Mouse (Mus musculus) naive thymus-derived CD4-positive, alpha-beta T cell, adult 5 months (primary cell): ENCODE measurements around the gene Ptk6. TPM values are rescaled to one million over a fixed set of nuclear protein-coding genes. Genes with fewer than 3 reads are reported as not detected.

Source experiments
- polyA plus RNA-seq: library from polyadenylated mRNA; unstranded; fragments of 100-300 nt; shearing (Covaris generic); gene quantifications from one replicate; pipeline ENCODE4 v1.2.1, GENCODE M21; 2017

Gene Ptk6
- 0.09 TPM for polyA plus RNA-seq

DNA sequence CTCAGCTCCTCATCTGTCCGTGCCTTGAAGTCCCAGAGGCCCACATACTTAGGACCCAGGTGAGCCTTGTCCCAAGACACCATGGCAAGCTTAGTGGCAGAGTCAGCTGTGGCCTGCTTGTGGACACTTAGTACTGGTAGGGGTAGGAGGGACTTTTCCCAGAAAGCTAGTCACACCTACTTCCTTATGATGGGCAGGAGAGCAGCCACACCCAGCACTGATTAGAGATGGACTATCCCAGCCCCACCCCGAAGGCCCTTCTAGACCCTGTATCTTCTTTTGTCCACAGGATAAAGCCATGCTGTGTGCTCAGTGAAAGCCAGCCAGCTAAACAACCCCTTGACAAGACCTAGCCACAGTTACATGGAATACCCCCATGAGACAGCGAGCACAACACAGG lies at the start of gene Ptk6:
Gene Ptk6, minus strand, starts transcription at position 368 of the 400 bp plus-strand sequence.

DNA sequence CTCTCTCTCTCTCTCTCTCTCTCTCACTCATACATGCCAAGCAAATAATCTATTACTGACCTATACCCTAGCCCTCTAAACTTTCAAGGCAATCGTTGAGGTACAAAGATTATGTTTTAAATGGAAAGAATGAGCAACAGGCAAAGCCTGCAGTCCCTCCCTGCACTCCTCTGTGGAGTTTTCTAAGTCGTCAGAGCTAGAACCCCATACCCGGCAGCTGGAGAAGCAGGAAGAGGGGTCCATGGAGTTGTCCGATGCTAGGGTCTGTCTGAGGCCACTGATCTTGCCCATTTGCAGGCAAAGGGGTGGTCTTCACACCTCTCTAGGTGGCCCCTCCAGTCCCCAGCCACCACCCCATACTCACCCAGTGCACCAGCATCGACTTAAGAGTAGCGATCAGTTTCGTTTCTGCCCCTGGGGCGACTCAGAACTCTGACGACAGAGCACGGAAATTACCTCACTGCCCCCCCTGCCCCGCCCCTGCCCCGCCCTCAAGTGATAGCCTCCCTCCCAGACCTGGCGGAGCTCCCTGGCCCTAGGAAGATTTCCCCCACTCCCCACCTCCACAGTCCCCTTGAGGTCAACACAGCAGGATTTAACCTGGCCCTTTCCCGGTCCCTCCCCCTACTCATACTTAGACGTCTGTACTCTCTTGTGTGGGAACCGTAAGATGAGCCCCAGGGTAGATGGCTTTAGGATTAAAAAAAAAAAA lies 39.2 kb upstream of the Ptk6 start, which contains the start of gene Helz2:
Gene Helz2, minus strand, starts transcription at position 426 of the 712 bp plus-strand sequence.

DNA sequence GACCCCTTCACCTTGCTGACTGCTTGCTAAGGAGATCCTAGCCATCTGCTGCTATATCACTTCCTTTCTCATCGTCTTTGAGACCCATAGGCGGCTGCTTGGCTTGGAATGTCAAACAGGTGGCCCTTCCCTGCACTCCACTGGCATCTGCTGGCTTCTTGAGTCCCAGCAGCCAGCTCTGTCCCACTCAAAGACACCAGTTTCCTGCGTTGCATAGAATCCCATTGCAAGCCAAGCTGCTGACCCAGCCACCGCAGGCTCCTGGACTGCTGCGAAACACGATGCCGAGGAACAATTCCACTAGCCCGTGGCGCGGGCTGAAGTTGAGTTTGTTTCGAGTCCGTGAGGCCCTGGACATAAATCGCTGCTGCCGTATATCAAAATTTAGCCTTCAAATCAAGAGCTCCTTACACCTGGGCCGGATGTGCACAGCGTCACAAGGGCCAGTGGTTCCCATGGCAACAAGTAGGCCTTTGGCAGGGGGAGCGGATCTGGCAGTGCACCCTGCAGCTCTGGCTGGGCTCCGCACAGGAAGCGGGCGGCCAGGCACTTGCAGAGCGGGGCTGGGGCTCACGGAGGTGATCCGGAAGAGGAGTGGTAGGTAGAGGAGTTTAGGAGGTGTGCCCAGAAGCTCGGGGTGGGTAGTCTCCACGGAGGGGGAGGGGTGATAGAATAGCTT lies 17.1 kb upstream of the Ptk6 start, which contains the start of gene Fndc11:
Gene Fndc11, plus strand, starts transcription at position 476 of the 679 bp plus-strand sequence.

GRCm38 (mm10) chr2:181213021-181213445 lies 10.4 kb upstream of the Ptk6 start, which contains the start of gene Srms:
Gene Srms (minus strand): TSS chr2:181213185.

GRCm38 (mm10) chr2:181187121-181188000 lies 15.2 kb downstream of the Ptk6 start, which contains the start of gene Ppdpf:
Gene Ppdpf (plus strand): TSS chr2:181187247.

DNA sequence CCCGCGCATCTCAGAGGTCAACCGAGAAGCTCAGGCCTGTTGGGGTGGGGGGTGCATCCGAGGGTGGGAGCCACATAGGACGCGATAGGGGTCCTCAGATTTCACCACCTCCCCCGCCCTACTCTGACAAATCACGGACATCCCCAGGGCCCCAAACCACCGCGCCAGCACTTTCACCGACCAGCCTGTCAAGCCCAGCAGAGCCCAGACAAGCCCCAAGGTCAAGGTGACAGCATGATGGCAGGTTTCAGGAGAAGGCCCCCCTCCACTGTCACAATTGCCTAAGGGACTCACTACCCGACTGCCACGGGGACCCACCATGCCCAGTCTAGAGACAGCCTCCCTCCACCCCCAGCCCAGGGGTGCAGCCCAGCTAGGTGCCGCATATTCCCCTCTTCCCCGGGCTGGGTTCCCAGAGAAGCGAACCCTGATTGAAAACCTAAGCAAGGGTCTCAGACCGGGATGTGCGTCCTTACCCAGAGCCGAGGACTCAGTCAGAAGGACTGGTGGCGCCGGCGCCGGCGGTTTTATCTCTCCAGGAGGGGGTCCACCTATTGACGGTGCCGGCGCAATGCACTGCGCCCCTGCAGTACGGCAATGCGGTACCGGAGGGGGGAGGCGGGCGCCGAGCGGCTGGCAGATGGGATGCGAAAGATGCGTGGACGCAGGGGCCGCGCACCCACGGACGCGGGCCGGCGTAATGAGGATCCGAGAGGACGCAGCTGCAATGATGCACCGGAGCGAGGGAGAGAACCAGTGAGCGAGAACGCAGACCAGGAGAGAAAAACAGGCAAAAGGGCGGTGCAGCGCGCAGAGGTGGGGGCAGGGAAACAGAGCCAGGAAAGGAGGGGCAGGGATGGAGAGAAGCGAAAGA lies 46.1 kb downstream of the Ptk6 start, which contains the start of gene Eef1a2:
Gene Eef1a2, minus strand, starts transcription at position 767 of the 874 bp plus-strand sequence.

Other genes with a start within 250 kb of the Ptk6 start
- not detected for gene Nkain4, start 248.1 kb downstream of the Ptk6 start, polyA plus RNA-seq
- 68.9 TPM for gene Arfgap1, start 235.6 kb downstream of the Ptk6 start, polyA plus RNA-seq
- gene Col20a1, start 216.3 kb downstream of the Ptk6 start, polyA plus RNA-seq, result 1.5 TPM
- not detected for gene Chrna4, start 159.2 kb downstream of the Ptk6 start, polyA plus RNA-seq
- gene Kcnq2, start 67.5 kb downstream of the Ptk6 start, polyA plus RNA-seq, result not detected
- gene Eef1a2, start 45.8 kb downstream of the Ptk6 start, polyA plus RNA-seq, result not detected
- gene Ppdpf, start 15.5 kb downstream of the Ptk6 start, polyA plus RNA-seq, result 154 TPM
- gene Srms, start 10.4 kb upstream of the Ptk6 start, polyA plus RNA-seq, result 0.49 TPM
- not detected for gene Fndc11, start 17.2 kb upstream of the Ptk6 start, polyA plus RNA-seq
- gene Helz2, start 39.2 kb upstream of the Ptk6 start, polyA plus RNA-seq, result 18.9 TPM
- gene Gmeb2, start 85.2 kb upstream of the Ptk6 start, polyA plus RNA-seq, result 35.9 TPM
- gene Stmn3, start 111.7 kb upstream of the Ptk6 start, polyA plus RNA-seq, result not detected
- 89.7 TPM for gene Rtel1, start 117.0 kb upstream of the Ptk6 start, polyA plus RNA-seq
- 109 TPM for gene Zgpat, start 162.1 kb upstream of the Ptk6 start, polyA plus RNA-seq
- 133 TPM for gene Arfrp1, start 162.6 kb upstream of the Ptk6 start, polyA plus RNA-seq
- 242 TPM for gene Lime1, start 177.3 kb upstream of the Ptk6 start, polyA plus RNA-seq